Mouse (Mus musculus): ENCODE results near the gene Robo3.

Gene Robo3

GRCm38 (mm10) chr9:37432720-37433421 lies at the start of gene Robo3:
Gene Robo3 (minus strand): TSS chr9:37433246.
- DNase-seq (ENCODE audit: low spot score in 2 of 2), result no peak

GRCm38 (mm10) chr9:37474923-37475322 lies 41.9 kb upstream of the Robo3 start:
- DNase-seq (ENCODE audit: low spot score in 2 of 2), result no peak

- DNase-seq (ENCODE audit: low spot score in 2 of 2), result no peak
These were observed 40.6 kb upstream of the Robo3 start for GRCm38 (mm10) chr9:37473611-37474125.

GRCm38 (mm10) chr9:37462764-37463163 lies 29.7 kb upstream of the Robo3 start:
- DNase-seq (ENCODE audit: low spot score in 2 of 2), result peak in 1 of 2 experiments; percentile 34

- DNase-seq (ENCODE audit: low spot score in 2 of 2), result no peak
These were observed 28.5 kb upstream of the Robo3 start for GRCm38 (mm10) chr9:37461571-37461970.

- no peak for DNase-seq (ENCODE audit: low spot score in 2 of 2)
These were observed 27.9 kb upstream of the Robo3 start for GRCm38 (mm10) chr9:37460961-37461340.

- DNase-seq (ENCODE audit: low spot score in 2 of 2), result no peak
These were observed 27.3 kb upstream of the Robo3 start for GRCm38 (mm10) chr9:37460043-37460960.

- no peak for DNase-seq (ENCODE audit: low spot score in 2 of 2)
These were observed 26.6 kb upstream of the Robo3 start for GRCm38 (mm10) chr9:37459665-37460042.

GRCm38 (mm10) chr9:37457151-37457550 lies 24.1 kb upstream of the Robo3 start:
- DNase-seq (ENCODE audit: low spot score in 2 of 2), result no peak

GRCm38 (mm10) chr9:37456481-37456910 lies 23.4 kb upstream of the Robo3 start:
- no peak for DNase-seq (ENCODE audit: low spot score in 2 of 2)

GRCm38 (mm10) chr9:37455868-37456267 lies 22.8 kb upstream of the Robo3 start:
- no peak for DNase-seq (ENCODE audit: low spot score in 2 of 2)

GRCm38 (mm10) chr9:37454991-37455390 lies 21.9 kb upstream of the Robo3 start:
- DNase-seq (ENCODE audit: low spot score in 2 of 2), result no peak

GRCm38 (mm10) chr9:37454011-37454492 lies 21.0 kb upstream of the Robo3 start:
- no peak for DNase-seq (ENCODE audit: low spot score in 2 of 2)

GRCm38 (mm10) chr9:37453328-37453727 lies 20.3 kb upstream of the Robo3 start:
- no peak for DNase-seq (ENCODE audit: low spot score in 2 of 2)

GRCm38 (mm10) chr9:37452401-37452800 lies 19.4 kb upstream of the Robo3 start:
- DNase-seq (ENCODE audit: low spot score in 2 of 2), result no peak

GRCm38 (mm10) chr9:37437772-37438735 lies 5.0 kb upstream of the Robo3 start:
- no peak for DNase-seq (ENCODE audit: low spot score in 2 of 2)

GRCm38 (mm10) chr9:37435616-37436015 lies 2.6 kb upstream of the Robo3 start:
- DNase-seq (ENCODE audit: low spot score in 2 of 2), result no peak

- DNase-seq (ENCODE audit: low spot score in 2 of 2), result no peak
These were observed 1.9 kb upstream of the Robo3 start for GRCm38 (mm10) chr9:37434932-37435331.

GRCm38 (mm10) chr9:37433823-37434560 lies 946 bp upstream of the Robo3 start:
- DNase-seq (ENCODE audit: low spot score in 2 of 2), result no peak

GRCm38 (mm10) chr9:37432026-37432666 lies 900 bp downstream of the Robo3 start:
- no peak for DNase-seq (ENCODE audit: low spot score in 2 of 2)
